8 mouse cellular contexts compared by ENCODE assay signal in the genomic region with DNA sequence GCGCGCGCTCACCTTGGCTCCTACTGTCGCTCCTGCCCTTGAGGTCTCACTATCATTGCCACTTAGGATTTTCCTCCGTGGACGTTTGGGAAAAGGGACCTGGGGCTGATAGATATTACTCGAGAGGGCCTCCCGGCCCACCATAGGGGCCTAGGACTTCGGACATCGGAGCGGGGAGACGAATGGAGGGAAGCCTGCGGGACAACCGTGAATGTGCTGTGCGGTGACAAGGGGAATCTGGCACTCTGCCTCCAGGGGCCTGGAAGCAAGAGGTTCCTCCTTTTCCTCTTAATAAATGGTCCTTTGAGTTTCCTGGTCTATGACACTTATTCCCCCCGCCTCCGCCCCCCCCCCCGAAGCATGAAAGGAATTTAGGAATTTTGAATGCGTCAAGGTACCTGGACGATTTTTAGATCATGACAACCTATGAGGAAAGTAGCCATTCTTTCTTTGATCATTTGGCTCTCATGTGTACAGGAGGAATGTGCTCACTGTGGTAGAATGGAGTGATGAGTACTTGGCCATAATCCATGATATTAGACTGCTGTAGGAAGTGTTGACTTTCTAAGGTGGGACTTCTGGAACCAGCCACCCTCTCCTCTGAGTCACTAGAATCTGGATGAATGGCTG. TPM values are rescaled to one million over a fixed set of nuclear protein-coding genes. Genes with fewer than 3 reads are reported as not detected.
DNase-seq lines count a peak whose midpoint lies in the region; ATAC-seq and TF ChIP-seq lines count a peak whose summit lies in the region.

No protein-coding gene starts in this region.

- peak overlapping the region; percentile 88 for H3K4me3 ChIP-seq in heart, postnatal 0 days (ENCODE audit: low read depth, low read length)
- peak overlapping the region; percentile 75 for H3K4me3 ChIP-seq in liver, embryonic 15.5 days (replicated peaks)
- peak overlapping the region; percentile 85 for H3K4me3 ChIP-seq in stomach, embryonic 16.5 days (replicated peaks; ENCODE audit: low read length)

- peak overlapping the region; percentile 91 for H3K27ac ChIP-seq in heart, postnatal 0 days (ENCODE audit: low read depth)
- H3K27ac ChIP-seq in liver, embryonic 15.5 days (replicated peaks), result peak overlapping the region; percentile 92
- peak overlapping the region; percentile 92 for H3K27ac ChIP-seq in stomach, embryonic 16.5 days (ENCODE audit: low read length)

- peaks cover 25% of the 10 kb centered on the region for H3K36me3 ChIP-seq in heart, postnatal 0 days (replicated peaks; ENCODE audit: control insufficient read depth, insufficient read depth, low read length)
- peaks cover 19% of the 10 kb centered on the region for H3K36me3 ChIP-seq in liver, embryonic 15.5 days (replicated peaks)
- no peaks in the 10 kb centered on the region for H3K36me3 ChIP-seq in stomach, embryonic 16.5 days (ENCODE audit: control insufficient read depth, insufficient read depth, low read length)

- H3K27me3 ChIP-seq in heart, postnatal 0 days (ENCODE audit: control insufficient read depth, insufficient read depth, low read length), result no peaks in the 10 kb centered on the region
- H3K27me3 ChIP-seq in liver, embryonic 15.5 days, result peaks cover under 1% of the 10 kb centered on the region; the same call in 1 of the 2 replicates
- H3K27me3 ChIP-seq in stomach, embryonic 16.5 days (ENCODE audit: control insufficient read depth, insufficient read depth, low read length), result no peaks in the 10 kb centered on the region

- under 1% methylated on average over 20 of the region's 20 CpGs for WGBS in heart, postnatal 0 days
- whole genome bisulfite sequencing in liver, embryonic 15.5 days (ENCODE audit: insufficient replicate concordance), result 2% methylated on average over 20 of the region's 20 CpGs
- under 1% methylated on average over 20 of the region's 20 CpGs for WGBS in stomach, embryonic 16.5 days

- no peaks in the 10 kb centered on the region for H3K9me3 ChIP-seq in heart, postnatal 0 days (replicated peaks; ENCODE audit: control insufficient read depth, low read length)
- H3K9me3 ChIP-seq in liver, embryonic 15.5 days (replicated peaks), result no peaks in the 10 kb centered on the region
- no peaks in the 10 kb centered on the region for H3K9me3 ChIP-seq in stomach, embryonic 16.5 days (replicated peaks; ENCODE audit: control insufficient read depth, low read length)

- peaks cover 5% of the 10 kb centered on the region; the same call in 1 of the 2 replicates for H3K4me1 ChIP-seq in heart, postnatal 0 days (ENCODE audit: control insufficient read depth, insufficient read depth)
- H3K4me1 ChIP-seq in liver, embryonic 15.5 days (replicated peaks), result peaks cover 25% of the 10 kb centered on the region
- H3K4me1 ChIP-seq in stomach, embryonic 16.5 days (ENCODE audit: control insufficient read depth, insufficient read depth, low read length), result peaks cover 9% of the 10 kb centered on the region

- ATAC-seq in heart, postnatal 0 days (ENCODE audit: insufficient read depth, low read depth), result no peak
- ATAC-seq in liver, embryonic 15.5 days (ENCODE audit: insufficient read depth), result no peak
- ATAC-seq in stomach, embryonic 16.5 days (ENCODE audit: insufficient read depth, low FRiP score), result no peak

- no peak for TF ChIP-seq EP300 in heart, postnatal 0 days (IDR thresholded peaks at IDR 0.05; ENCODE audit: low read depth)

- DNase-seq in layer of hippocampus, adult 11-12 months (ENCODE audit: low spot score), result peak; percentile 31
- DNase-seq in layer of hippocampus, postnatal 14 days (ENCODE audit: low spot score in 2 of 2), result no peak
- DNase-seq in brain, adult 2 months (ENCODE audit: low read depth, low spot score), result peak; percentile 37
- peak; percentile 30 for DNase-seq in heart, postnatal 0 days (ENCODE audit: low spot score)
- DNase-seq in ovary, postnatal 36 days (ENCODE audit: low spot score), result no peak
- DNase-seq in embryo, embryonic 10 days (ENCODE audit: low spot score), result no peak

- H3K4me2 ChIP-seq in heart, postnatal 0 days (ENCODE audit: low read depth, low read length), result peak overlapping the region; percentile 86
- peak overlapping the region; percentile 83 for H3K4me2 ChIP-seq in liver, embryonic 15.5 days
- peak overlapping the region; percentile 62 for H3K4me2 ChIP-seq in stomach, embryonic 16.5 days (ENCODE audit: low read depth, low read length)

- no peak for TF ChIP-seq CTCF in heart, postnatal 0 days (IDR thresholded peaks at IDR 0.05; ENCODE audit: low read depth)

- H3K9ac ChIP-seq in heart, postnatal 0 days (replicated peaks; ENCODE audit: low read depth, low read length), result peak overlapping the region; percentile 81
- H3K9ac ChIP-seq in liver, embryonic 15.5 days, result peak overlapping the region; percentile 84
- peak overlapping the region; percentile 73 for H3K9ac ChIP-seq in stomach, embryonic 16.5 days (ENCODE audit: low read length)

RNA-seq across cellular contexts. Expression of a gene that starts 0.7 kb away (rescaled TPM):
- 10 to 100 TPM; 55.8 to 56.2 TPM for total RNA-seq in layer of hippocampus, postnatal 14 days (2021)
- 47.7 and 53.5 TPM in 2 replicates for total RNA-seq in heart, postnatal 0 days (2014; rRNA removed; ENCODE audit: low replicate concordance)
- 55.1 and 63.5 TPM in 2 replicates for polyA plus RNA-seq in heart, postnatal 0 days (2015; fragmentation: Nextera tagmentation; extraction: Ambion mirVana)
- polyA plus RNA-seq in liver, embryonic 15.5 days (2015; fragmentation: Nextera tagmentation; extraction: Ambion mirVana), result 17.1 and 17.9 TPM in 2 replicates
- polyA plus RNA-seq in stomach, embryonic 16.5 days (2015; fragmentation: Nextera tagmentation; extraction: Ambion mirVana), result 56.8 and 59.8 TPM in 2 replicates

RNA-seq across cellular contexts. Expression of a gene that starts 13.4 kb away (rescaled TPM):
- total RNA-seq in layer of hippocampus, postnatal 14 days (2021), result 1,000 to 10,000 TPM in 1 of 2 experiments, 100 to 1,000 TPM in 1; 994 to 1,064 TPM
- 18.5 and 25.2 TPM in 2 replicates for total RNA-seq in heart, postnatal 0 days (2014; rRNA removed; ENCODE audit: low replicate concordance)
- 24.9 and 25.1 TPM in 2 replicates for polyA plus RNA-seq in heart, postnatal 0 days (2015; fragmentation: Nextera tagmentation; extraction: Ambion mirVana)
- 22.5 and 24.2 TPM in 2 replicates for polyA plus RNA-seq in liver, embryonic 15.5 days (2015; fragmentation: Nextera tagmentation; extraction: Ambion mirVana)
- 46.2 and 47.3 TPM in 2 replicates for polyA plus RNA-seq in stomach, embryonic 16.5 days (2015; fragmentation: Nextera tagmentation; extraction: Ambion mirVana)

Comparison
In these comparisons a context has a peak if more than half of its experiments do, and no peak if none do; other contexts are left out.
1. DNase-seq: peak in layer of hippocampus, adult 11-12 months (single experiment), brain, adult 2 months (single experiment) and heart, postnatal 0 days (single experiment); none in layer of hippocampus, postnatal 14 days (0 of 2), ovary, postnatal 36 days (single experiment) and embryo, embryonic 10 days (single experiment).
2. Peak in every context shown above with its lines, with median percentiles within 50 percentile points of each other: H3K27ac ChIP-seq, H3K4me2 ChIP-seq, H3K4me3 ChIP-seq and H3K9ac ChIP-seq.